Mouse (Mus musculus): ENCODE data around the gene Gm38393. TPM values are rescaled to one million over a fixed set of nuclear protein-coding genes. Genes with fewer than 3 reads are reported as not detected.

The Gm38393 gene
- polyA plus RNA-seq (2015; fragmentation: Illumina TruSeq; extraction: RNeasy Lipid Tissue Mini Kit (QIAGEN cat#74804); ENCODE audit: insufficient read depth, low read depth, low replicate concordance): 0.65 TPM

GRCm38 (mm10) chr7:60004606-60005330, at the start of gene Gm38393, which contains the start of gene Snurf:
Gm38393 (minus strand) TSS chr7:60005064.
Snurf (minus strand) TSS chr7:60005049.

Other genes with a start within 250 kb of the Gm38393 start
- not detected for gene Snurf, start within 50 bp of the Gm38393 start, polyA plus RNA-seq (2015; fragmentation: Illumina TruSeq; extraction: RNeasy Lipid Tissue Mini Kit (QIAGEN cat#74804); ENCODE audit: insufficient read depth, low read depth, low replicate concordance)
- 7.2 TPM for gene Snrpn, start 135.2 kb upstream of the Gm38393 start, polyA plus RNA-seq (2015; fragmentation: Illumina TruSeq; extraction: RNeasy Lipid Tissue Mini Kit (QIAGEN cat#74804); ENCODE audit: insufficient read depth, low read depth, low replicate concordance)